Mouse (Mus musculus) cerebellum, adult 11 months (tissue): ENCODE data around the gene Gm37240.

Experiments used
- DNase-seq: peaks from one replicate; pipeline ENCODE4 v3.0.0; 2022

Gm37240 gene

GRCm38 (mm10) chr3:85172096-85172495 is 715.2 kb downstream of the Gm37240 start:
- DNase-seq: no peak

GRCm38 (mm10) chr3:85168816-85169215 is 718.5 kb downstream of the Gm37240 start:
- no peak for DNase-seq

GRCm38 (mm10) chr3:85164931-85165330 is 722.4 kb downstream of the Gm37240 start:
- DNase-seq: no peak

- DNase-seq: no peak
Measured at GRCm38 (mm10) chr3:85163396-85163795, 723.9 kb downstream of the Gm37240 start.

GRCm38 (mm10) chr3:85162430-85162829 is 724.9 kb downstream of the Gm37240 start:
- no peak for DNase-seq

- DNase-seq: no peak
Measured at GRCm38 (mm10) chr3:85160816-85161215, 726.5 kb downstream of the Gm37240 start.

- DNase-seq: no peak
Measured at GRCm38 (mm10) chr3:85159631-85160030, 727.7 kb downstream of the Gm37240 start.

- no peak for DNase-seq
Measured at GRCm38 (mm10) chr3:85148816-85149215, 738.5 kb downstream of the Gm37240 start.

- DNase-seq: no peak
Measured at GRCm38 (mm10) chr3:85148038-85148550, 739.2 kb downstream of the Gm37240 start.

- DNase-seq: no peak
Measured at GRCm38 (mm10) chr3:85145568-85145967, 741.8 kb downstream of the Gm37240 start.

- no peak for DNase-seq
Measured at GRCm38 (mm10) chr3:85145076-85145475, 742.2 kb downstream of the Gm37240 start.

GRCm38 (mm10) chr3:85144425-85144824 is 742.9 kb downstream of the Gm37240 start:
- no peak for DNase-seq

GRCm38 (mm10) chr3:85140488-85140887 is 746.8 kb downstream of the Gm37240 start:
- DNase-seq: no peak

- no peak for DNase-seq
Measured at GRCm38 (mm10) chr3:85138407-85138806, 748.9 kb downstream of the Gm37240 start.

- no peak for DNase-seq
Measured at GRCm38 (mm10) chr3:85133561-85133960, 753.8 kb downstream of the Gm37240 start.

- no peak for DNase-seq
Measured at GRCm38 (mm10) chr3:85131878-85132277, 755.4 kb downstream of the Gm37240 start.

GRCm38 (mm10) chr3:85128546-85128945 is 758.8 kb downstream of the Gm37240 start:
- DNase-seq: no peak

- no peak for DNase-seq
Measured at GRCm38 (mm10) chr3:85126970-85127369, 760.3 kb downstream of the Gm37240 start.

GRCm38 (mm10) chr3:85125471-85125870 is 761.8 kb downstream of the Gm37240 start:
- no peak for DNase-seq

GRCm38 (mm10) chr3:85124924-85125323 is 762.4 kb downstream of the Gm37240 start:
- DNase-seq: no peak

- no peak for DNase-seq
Measured at GRCm38 (mm10) chr3:85124410-85124809, 762.9 kb downstream of the Gm37240 start.

GRCm38 (mm10) chr3:85117702-85118101 is 769.6 kb downstream of the Gm37240 start:
- DNase-seq: no peak

GRCm38 (mm10) chr3:85117014-85117413 is 770.3 kb downstream of the Gm37240 start:
- DNase-seq: no peak

- DNase-seq: no peak
Measured at GRCm38 (mm10) chr3:85115959-85116543, 771.3 kb downstream of the Gm37240 start.

GRCm38 (mm10) chr3:85113565-85113964 is 773.8 kb downstream of the Gm37240 start:
- DNase-seq: no peak
